In the genomic region with DNA sequence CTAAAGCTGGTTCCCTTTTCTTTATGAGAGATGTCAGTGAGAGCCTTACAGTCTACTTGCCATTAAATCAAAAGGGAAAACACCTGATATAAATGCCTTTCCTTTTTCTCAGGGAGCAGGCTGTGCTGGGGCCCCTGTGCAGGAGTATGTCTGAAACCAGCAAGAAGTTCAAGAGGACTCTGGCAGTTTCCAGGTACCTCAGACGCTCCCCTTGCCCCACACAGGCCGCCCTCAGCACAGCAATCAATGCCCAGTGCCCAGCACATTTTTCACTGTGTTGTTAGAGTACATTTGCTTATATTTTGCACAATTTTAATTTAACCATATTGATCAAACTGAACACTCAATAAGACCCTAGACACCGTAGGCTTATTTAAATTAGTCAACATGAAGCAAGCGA, we compare ENCODE assay signal across 30 mouse cellular contexts. TPM values are rescaled to one million over a fixed set of nuclear protein-coding genes. Genes with fewer than 3 reads are reported as not detected.
DNase-seq lines count a peak whose midpoint lies in the region; ATAC-seq and TF ChIP-seq lines count a peak whose summit lies in the region.
"Had no signal": no experiment of that assay in that cellular context is flagged by ENCODE, and none has a peak within 500 bp of the region (broad histone marks: within the 10 kb centered on the region; RNA-seq: fewer than 3 reads in every experiment).

No protein-coding gene starts in this region.

- no peak for TF ChIP-seq CTCF in hindbrain, postnatal 0 days (IDR thresholded peaks at IDR 0.05; ENCODE audit: low read depth)
- TF ChIP-seq CTCF in midbrain, postnatal 0 days (IDR thresholded peaks at IDR 0.05) = no peak

- no peak overlapping the region for H3K4me2 ChIP-seq in forebrain, embryonic 11.5 days (ENCODE audit: low read depth, low read length, severe bottlenecking)
- H3K4me2 ChIP-seq in forebrain, embryonic 13.5 days = no peak overlapping the region
- no peak overlapping the region for H3K4me2 ChIP-seq in hindbrain, postnatal 0 days (ENCODE audit: low read depth, low read length)
- H3K4me2 ChIP-seq in midbrain, postnatal 0 days (ENCODE audit: low read depth, low read length, poor library complexity, severe bottlenecking) = no peak overlapping the region
- H3K4me2 ChIP-seq: embryonic facial prominence, embryonic 12.5 days; heart, embryonic 11.5 days; hindbrain, embryonic 15.5 days; liver, embryonic 13.5 days; neural tube, embryonic 15.5 days; stomach, embryonic 15.5 days had no signal

- H3K27me3 ChIP-seq in forebrain, embryonic 11.5 days (ENCODE audit: control insufficient read depth, insufficient read depth, low read length) = no peaks in the 10 kb centered on the region
- no peaks in the 10 kb centered on the region for H3K27me3 ChIP-seq in forebrain, embryonic 13.5 days
- no peaks in the 10 kb centered on the region for H3K27me3 ChIP-seq in hindbrain, postnatal 0 days (ENCODE audit: insufficient read depth, low read length)
- no peaks in the 10 kb centered on the region for H3K27me3 ChIP-seq in hindbrain, embryonic 10.5 days (ENCODE audit: insufficient read depth, poor library complexity, severe bottlenecking)
- no peaks in the 10 kb centered on the region for H3K27me3 ChIP-seq in midbrain, embryonic 10.5 days (ENCODE audit: low read depth, poor library complexity, severe bottlenecking)
- no peaks in the 10 kb centered on the region for H3K27me3 ChIP-seq in midbrain, postnatal 0 days (ENCODE audit: insufficient read depth, low read length)
- H3K27me3 ChIP-seq: CH12.LX; embryonic facial prominence, embryonic 12.5 days; hindbrain, embryonic 15.5 days; liver, embryonic 13.5 days; neural tube, embryonic 15.5 days; stomach, embryonic 15.5 days had no signal

- no peaks in the 10 kb centered on the region for H3K9me3 ChIP-seq in forebrain, embryonic 11.5 days (ENCODE audit: control insufficient read depth, low read length)
- no peaks in the 10 kb centered on the region for H3K9me3 ChIP-seq in forebrain, embryonic 13.5 days (replicated peaks)
- H3K9me3 ChIP-seq in hindbrain, postnatal 0 days (ENCODE audit: low read length) = no peaks in the 10 kb centered on the region
- H3K9me3 ChIP-seq in hindbrain, embryonic 10.5 days = no peaks in the 10 kb centered on the region
- H3K9me3 ChIP-seq in midbrain, embryonic 10.5 days (replicated peaks) = no peaks in the 10 kb centered on the region
- H3K9me3 ChIP-seq in midbrain, postnatal 0 days (ENCODE audit: low read length) = no peaks in the 10 kb centered on the region
- H3K9me3 ChIP-seq: embryonic facial prominence, embryonic 12.5 days; hindbrain, embryonic 15.5 days; liver, embryonic 13.5 days; neural tube, embryonic 15.5 days; stomach, embryonic 15.5 days had no signal

- DNase-seq in forebrain, embryonic 11.5 days (ENCODE audit: low spot score) = peak; percentile 6
- no peak for DNase-seq in hindbrain, postnatal 0 days (ENCODE audit: low spot score)
- no peak for DNase-seq in hindbrain, embryonic 10.5 days (ENCODE audit: low spot score)
- no peak for DNase-seq in midbrain, embryonic 10.5 days (ENCODE audit: low spot score)
- DNase-seq in midbrain, postnatal 0 days (ENCODE audit: low spot score) = no peak
- no peak for DNase-seq in urinary bladder, postnatal 36 days (ENCODE audit: low spot score in 2 of 2)
- DNase-seq: adrenal gland, adult 8-10 months; cerebellum, adult 8-10 months; cerebellum, postnatal 25 days; embryo, embryonic 11 days; gastrocnemius, postnatal 14 days; heart, adult 18-20 months; heart, postnatal 4 days; kidney, adult 8-10 months; kidney, postnatal 10 days; left cerebral cortex, postnatal 4 days; liver, embryonic 13.5 days; lung, adult 2 months; lung, postnatal 10 days; midbrain, embryonic 14.5 days; right cerebral cortex, postnatal 25 days had no signal

- no peak overlapping the region for H3K9ac ChIP-seq in forebrain, embryonic 11.5 days (ENCODE audit: low read length)
- no peak overlapping the region for H3K9ac ChIP-seq in forebrain, embryonic 13.5 days
- H3K9ac ChIP-seq in hindbrain, postnatal 0 days (replicated peaks; ENCODE audit: low read length) = no peak overlapping the region
- no peak overlapping the region for H3K9ac ChIP-seq in midbrain, postnatal 0 days (replicated peaks; ENCODE audit: low read length, poor library complexity, severe bottlenecking)
- H3K9ac ChIP-seq: embryonic facial prominence, embryonic 12.5 days; hindbrain, embryonic 15.5 days; liver, embryonic 13.5 days; neural tube, embryonic 15.5 days; stomach, embryonic 15.5 days had no signal

- ATAC-seq in forebrain, embryonic 11.5 days (replicated peaks; ENCODE audit: low FRiP score) = no peak
- ATAC-seq in forebrain, embryonic 13.5 days = no peak
- ATAC-seq in hindbrain, postnatal 0 days = no peak
- ATAC-seq in midbrain, postnatal 0 days (ENCODE audit: low FRiP score) = no peak
- ATAC-seq: activated CD4-positive, CD25-positive, alpha-beta regulatory T cell, adult 4 months had no signal

- H3K27ac ChIP-seq in forebrain, embryonic 11.5 days (ENCODE audit: low read depth, low read length) = no peak overlapping the region
- H3K27ac ChIP-seq in forebrain, embryonic 13.5 days = no peak overlapping the region
- 0 out of 2 replicates have a peak overlapping the region, but pooled peaks have one; percentile 15 for H3K27ac ChIP-seq in hindbrain, postnatal 0 days
- H3K27ac ChIP-seq in hindbrain, embryonic 10.5 days = no peak overlapping the region
- 0 out of 2 replicates have a peak overlapping the region, but pooled peaks have one; percentile 33 for H3K27ac ChIP-seq in midbrain, embryonic 10.5 days (replicated peaks)
- H3K27ac ChIP-seq in midbrain, postnatal 0 days (ENCODE audit: low read depth, low read length) = no peak overlapping the region
- H3K27ac ChIP-seq: embryonic facial prominence, embryonic 12.5 days; hindbrain, embryonic 15.5 days; macrophage; neural tube, embryonic 15.5 days; stomach, embryonic 15.5 days had no signal

- H3K4me3 ChIP-seq in forebrain, embryonic 11.5 days (ENCODE audit: low read depth, low read length) = no peak overlapping the region
- H3K4me3 ChIP-seq in forebrain, embryonic 13.5 days = no peak overlapping the region
- H3K4me3 ChIP-seq in hindbrain, postnatal 0 days (ENCODE audit: low read length) = no peak overlapping the region
- no peak overlapping the region for H3K4me3 ChIP-seq in hindbrain, embryonic 10.5 days
- H3K4me3 ChIP-seq in midbrain, embryonic 10.5 days = no peak overlapping the region
- H3K4me3 ChIP-seq in midbrain, postnatal 0 days (ENCODE audit: low read depth, low read length) = no peak overlapping the region
- H3K4me3 ChIP-seq: embryonic facial prominence, embryonic 12.5 days; hindbrain, embryonic 15.5 days; liver, embryonic 13.5 days; neural tube, embryonic 15.5 days; stomach, embryonic 15.5 days had no signal

- WGBS in forebrain, embryonic 11.5 days = 73% methylated on average over 4 of the region's 4 CpGs
- WGBS in forebrain, embryonic 13.5 days = 74% methylated on average over 4 of the region's 4 CpGs
- 79% methylated on average over 4 of the region's 4 CpGs for WGBS in hindbrain, postnatal 0 days
- 77% methylated on average over 4 of the region's 4 CpGs for WGBS in hindbrain, embryonic 10.5 days
- WGBS in midbrain, embryonic 10.5 days = 76% methylated on average over 4 of the region's 4 CpGs
- WGBS in midbrain, postnatal 0 days = 84% methylated on average over 4 of the region's 4 CpGs

- no peaks in the 10 kb centered on the region for H3K4me1 ChIP-seq in forebrain, embryonic 11.5 days (replicated peaks; ENCODE audit: control insufficient read depth, insufficient read depth, low read length)
- peaks cover 45% of the 10 kb centered on the region for H3K4me1 ChIP-seq in forebrain, embryonic 13.5 days
- H3K4me1 ChIP-seq in hindbrain, postnatal 0 days (ENCODE audit: insufficient read depth, low read length) = no peaks in the 10 kb centered on the region
- H3K4me1 ChIP-seq in hindbrain, embryonic 10.5 days (replicated peaks) = peaks cover 47% of the 10 kb centered on the region
- peaks cover 58% of the 10 kb centered on the region for H3K4me1 ChIP-seq in midbrain, embryonic 10.5 days
- no peaks in the 10 kb centered on the region for H3K4me1 ChIP-seq in midbrain, postnatal 0 days (ENCODE audit: insufficient read depth, low read length)
- H3K4me1 ChIP-seq: embryonic facial prominence, embryonic 12.5 days; stomach, embryonic 15.5 days had no signal

- no peaks in the 10 kb centered on the region for H3K36me3 ChIP-seq in forebrain, embryonic 11.5 days (ENCODE audit: control insufficient read depth, insufficient read depth, low read length)
- H3K36me3 ChIP-seq in forebrain, embryonic 13.5 days (ENCODE audit: poor library complexity, severe bottlenecking) = peaks cover 7% of the 10 kb centered on the region; the same call in 1 of the 2 replicates
- H3K36me3 ChIP-seq in hindbrain, postnatal 0 days (ENCODE audit: insufficient read depth, low read length) = no peaks in the 10 kb centered on the region
- H3K36me3 ChIP-seq in hindbrain, embryonic 10.5 days = peaks cover 33% of the 10 kb centered on the region
- peaks cover 48% of the 10 kb centered on the region for H3K36me3 ChIP-seq in midbrain, embryonic 10.5 days
- H3K36me3 ChIP-seq in midbrain, postnatal 0 days (ENCODE audit: insufficient read depth, low read length) = no peaks in the 10 kb centered on the region
- H3K36me3 ChIP-seq: embryonic facial prominence, embryonic 12.5 days; hindbrain, embryonic 15.5 days; neural tube, embryonic 15.5 days had no signal

RNA-seq across cellular contexts. Expression of gene Zeb2, which starts 35.6 kb away (rescaled TPM):
- 45.6 and 50.0 TPM in 2 replicates for polyA plus RNA-seq in forebrain, embryonic 11.5 days (2014; fragmentation: Nextera tagmentation; extraction: Ambion mirVana)
- polyA plus RNA-seq in forebrain, embryonic 13.5 days (2015; fragmentation: Nextera tagmentation; extraction: Ambion mirVana) = 74.7 and 85.4 TPM in 2 replicates
- total RNA-seq in hindbrain, postnatal 0 days (2014; rRNA removed) = 47.7 and 52.0 TPM in 2 replicates
- 21.4 and 21.9 TPM in 2 replicates for polyA plus RNA-seq in hindbrain, postnatal 0 days (2015; fragmentation: Nextera tagmentation; extraction: Ambion mirVana)
- polyA plus RNA-seq in hindbrain, embryonic 10.5 days (2016; fragmentation: Nextera tagmentation; extraction: Ambion mirVana) = 49.3 and 54.1 TPM in 2 replicates
- polyA plus RNA-seq in midbrain, embryonic 10.5 days (2016; fragmentation: Nextera tagmentation; extraction: Ambion mirVana) = 48.7 and 60.6 TPM in 2 replicates
- 39.6 and 48.1 TPM in 2 replicates for total RNA-seq in midbrain, postnatal 0 days (2014; rRNA removed)
- 13.4 and 15.3 TPM in 2 replicates for polyA plus RNA-seq in midbrain, postnatal 0 days (2015; fragmentation: Nextera tagmentation; extraction: Ambion mirVana)

Comparison
In these comparisons a context has a peak if more than half of its experiments do, and no peak if none do; other contexts are left out.
1. H3K27ac ChIP-seq: peak in hindbrain, postnatal 0 days (single experiment) and midbrain, embryonic 10.5 days (single experiment); none in forebrain, embryonic 11.5 days (single experiment), forebrain, embryonic 13.5 days (single experiment), hindbrain, embryonic 10.5 days (single experiment) and midbrain, postnatal 0 days (single experiment).